Mouse (Mus musculus): ENCODE results near the gene Agbl2. TPM values are rescaled to one million over a fixed set of nuclear protein-coding genes. Genes with fewer than 3 reads are reported as not detected.

The Agbl2 gene
- 0.60 and 0.88 TPM in 2 replicates for polyA plus RNA-seq (2016; fragmentation: Nextera tagmentation; extraction: Ambion mirVana)

DNA sequence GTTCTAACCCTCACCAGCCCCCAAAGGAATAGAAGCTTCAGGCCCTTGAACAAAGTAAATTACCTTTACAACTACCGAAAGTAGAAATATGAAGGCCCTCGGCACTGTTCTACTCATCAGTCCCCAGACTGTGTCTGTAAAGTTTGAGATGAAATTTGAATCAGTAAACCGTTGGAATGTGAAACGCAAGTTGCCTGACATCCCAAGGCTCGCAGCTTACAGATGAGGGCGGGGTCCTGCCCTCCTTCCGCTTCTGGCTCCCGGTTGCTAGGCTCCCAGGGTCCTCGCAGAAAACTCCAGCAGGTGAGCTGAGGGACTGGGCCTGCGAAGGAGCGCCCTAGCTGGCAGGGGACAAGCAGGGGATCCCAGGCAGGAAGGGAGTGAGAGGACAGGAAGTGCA is at the start of gene Agbl2:
Gene Agbl2, plus strand, starts transcription at position 270 of the 400 bp plus-strand sequence.
- H3K4me1 ChIP-seq: peaks cover 19% of the 10 kb centered on the region
- H3K9me3 ChIP-seq: no peaks in the 10 kb centered on the region
- DNase-seq (ENCODE audit: low spot score): peak; percentile 69
- H3K27ac ChIP-seq (replicated peaks): peak within 1 kb of the TSS; percentile 65
- peak within 1 kb of the TSS; percentile 61 for H3K4me3 ChIP-seq
- 4% methylated on average over 11 of the region's 11 CpGs for WGBS
- H3K36me3 ChIP-seq (replicated peaks): peaks cover 41% of the 10 kb centered on the region
- H3K27me3 ChIP-seq (replicated peaks; ENCODE audit: low read depth, poor library complexity, severe bottlenecking): peaks cover 12% of the 10 kb centered on the region

DNA sequence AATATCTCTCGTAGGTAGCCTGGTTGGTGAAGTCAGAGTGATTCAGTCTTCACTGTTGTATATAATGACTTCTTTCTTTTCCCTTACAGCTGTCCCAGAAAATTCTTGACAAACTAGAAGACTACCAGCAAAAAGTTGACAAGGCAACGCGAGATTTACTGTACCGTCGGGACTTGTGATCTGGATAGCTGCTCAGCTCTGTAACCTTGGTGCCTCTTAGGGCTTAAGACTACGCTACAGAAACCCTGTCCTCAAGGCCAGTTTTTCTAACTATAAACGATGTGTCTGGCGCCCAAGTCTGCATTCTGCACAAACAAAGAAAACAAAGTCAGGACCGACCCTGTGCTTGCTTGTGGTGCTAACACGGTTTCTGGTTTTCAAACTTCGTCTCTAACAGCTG is 47.2 kb upstream of the Agbl2 start:
- Histone ChIP-seq H3K9me3 (no peaks in the 10 kb centered on the region), H3K27ac (replicated peaks) (no peak overlapping the region), H3K36me3 (replicated peaks) (peaks cover 85% of the 10 kb centered on the region), H3K27me3 (replicated peaks; ENCODE audit: low read depth, poor library complexity, severe bottlenecking) (no peaks in the 10 kb centered on the region), H3K4me1 (no peaks in the 10 kb centered on the region), H3K4me3 (no peak overlapping the region)
- 93% methylated on average over 11 of the region's 11 CpGs for WGBS
- no peak for DNase-seq (ENCODE audit: low spot score)

DNA sequence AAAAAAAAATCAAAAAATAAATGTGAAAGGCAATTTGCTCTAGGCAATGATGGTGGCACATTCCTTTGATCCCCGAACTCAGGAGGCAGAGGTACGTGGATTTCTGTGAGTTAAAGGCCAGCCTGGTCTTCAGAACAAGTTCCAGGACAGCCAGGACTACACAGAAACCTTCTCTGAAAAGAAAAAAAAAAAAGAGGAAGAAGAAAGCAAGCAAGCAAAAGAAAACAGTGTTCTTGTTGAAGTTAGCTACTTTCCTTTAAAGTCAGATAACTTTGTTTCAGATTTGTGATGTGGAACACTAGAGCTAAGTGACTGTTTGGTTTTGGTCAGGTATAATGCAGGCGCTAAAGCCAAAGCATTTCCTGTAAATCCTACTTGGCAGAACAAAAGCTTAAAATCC is 43.7 kb upstream of the Agbl2 start:
- Histone ChIP-seq H3K36me3 (replicated peaks) (peaks cover 50% of the 10 kb centered on the region), H3K9me3 (no peaks in the 10 kb centered on the region), H3K27ac (replicated peaks) (no peak overlapping the region), H3K4me1 (no peaks in the 10 kb centered on the region), H3K4me3 (no peak overlapping the region), H3K27me3 (replicated peaks; ENCODE audit: low read depth, poor library complexity, severe bottlenecking) (no peaks in the 10 kb centered on the region)
- no peak for DNase-seq (ENCODE audit: low spot score)
- WGBS: 90% methylated on average over 3 of the region's 3 CpGs

DNA sequence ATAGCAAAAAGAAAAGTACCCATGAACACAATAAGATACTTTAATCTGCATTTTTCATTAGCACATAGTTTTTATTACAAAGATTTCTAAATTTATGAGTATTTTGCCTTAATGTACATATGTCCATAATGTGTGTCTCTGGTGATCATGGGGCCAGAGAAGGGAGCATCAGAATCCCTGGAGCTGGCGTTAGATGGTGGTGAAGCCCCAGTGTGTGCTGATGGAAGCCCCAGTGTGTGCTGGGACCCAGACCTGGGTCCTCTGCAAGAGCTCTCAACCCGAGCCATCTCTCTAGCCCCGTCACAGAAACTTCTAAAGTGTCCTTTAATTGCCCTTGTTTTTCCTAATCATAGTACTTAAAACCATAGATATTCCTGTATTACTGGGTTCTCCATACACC is 43.2 kb upstream of the Agbl2 start:
- no peaks in the 10 kb centered on the region for H3K27me3 ChIP-seq (replicated peaks; ENCODE audit: low read depth, poor library complexity, severe bottlenecking)
- DNase-seq (ENCODE audit: low spot score): no peak
- H3K4me1 ChIP-seq: no peaks in the 10 kb centered on the region
- 92% methylated on average over 3 of the region's 3 CpGs for WGBS
- peaks cover 45% of the 10 kb centered on the region for H3K36me3 ChIP-seq (replicated peaks)
- no peak overlapping the region for H3K27ac ChIP-seq (replicated peaks)
- no peaks in the 10 kb centered on the region for H3K9me3 ChIP-seq
- H3K4me3 ChIP-seq: no peak overlapping the region

DNA sequence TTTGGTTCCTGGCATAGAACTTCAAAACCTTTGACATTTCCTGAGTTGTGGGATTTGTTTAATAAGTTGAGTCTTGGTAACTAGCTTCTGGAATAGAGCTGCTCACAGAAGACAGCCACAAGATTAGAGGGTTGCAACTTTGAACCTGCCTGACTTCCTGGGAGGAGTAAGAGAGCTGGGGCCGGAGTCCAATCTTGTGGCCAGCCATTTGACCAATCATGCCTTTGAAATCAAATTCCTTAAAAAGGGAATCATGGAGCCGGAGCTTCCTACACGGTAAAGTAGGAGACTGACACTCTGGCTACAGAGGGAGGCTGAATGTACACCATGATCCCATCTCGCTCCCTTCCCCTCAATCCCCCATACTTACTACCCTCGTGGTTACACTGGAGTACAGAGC is 42.6 kb upstream of the Agbl2 start:
- WGBS: 92% methylated on average over 5 of the region's 5 CpGs
- H3K36me3 ChIP-seq (replicated peaks): peaks cover 39% of the 10 kb centered on the region

DNA sequence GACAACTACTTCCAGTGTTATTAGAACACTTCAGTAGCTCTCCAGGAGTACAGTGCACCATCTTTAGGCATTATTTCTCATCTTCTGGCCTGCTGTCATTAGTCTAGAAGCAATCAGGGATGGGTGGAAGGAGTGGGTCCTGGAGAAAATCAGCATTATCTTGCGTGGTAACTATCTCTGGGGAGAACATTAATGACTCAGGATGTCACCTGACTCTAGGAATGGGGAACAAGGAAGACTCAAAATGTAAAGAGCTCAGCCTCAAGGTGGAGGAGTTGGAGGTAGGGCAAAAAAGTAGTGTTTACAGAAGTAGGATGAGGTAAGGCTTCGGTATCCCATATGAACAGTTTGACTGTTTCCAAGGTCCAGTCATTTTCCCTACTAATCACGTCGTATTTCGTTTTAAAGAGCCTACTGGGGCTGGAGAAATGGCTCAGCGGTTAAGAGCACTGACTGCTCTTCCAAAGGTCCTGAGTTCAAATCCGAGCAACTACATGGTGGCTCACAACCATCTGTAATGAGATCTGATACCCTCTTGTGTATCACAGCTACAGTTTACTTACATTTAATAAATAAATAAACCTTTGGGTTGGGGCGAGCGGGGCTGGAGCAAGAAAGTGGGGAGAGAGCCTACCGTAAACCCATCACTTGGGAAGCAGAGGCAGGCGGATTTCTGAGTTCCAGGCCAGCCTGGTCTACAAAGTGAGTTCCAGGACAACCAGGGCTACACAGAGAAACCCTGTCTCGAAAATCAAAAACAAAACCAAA is 38.1 kb upstream of the Agbl2 start:
- Histone ChIP-seq H3K27ac (replicated peaks) (peak overlapping the region; percentile 98), H3K36me3 (replicated peaks) (peaks cover 25% of the 10 kb centered on the region), H3K4me3 (peak overlapping the region; percentile 94), H3K9me3 (no peaks in the 10 kb centered on the region), H3K27me3 (replicated peaks; ENCODE audit: low read depth, poor library complexity, severe bottlenecking) (no peaks in the 10 kb centered on the region), H3K4me1 (peaks cover 12% of the 10 kb centered on the region)
- 67% methylated on average over 12 of the region's 12 CpGs for WGBS
- DNase-seq (ENCODE audit: low spot score): no peak

More for the DNA sequence above, 42.6 kb upstream of the Agbl2 start:
- H3K27me3 ChIP-seq (replicated peaks; ENCODE audit: low read depth, poor library complexity, severe bottlenecking): no peaks in the 10 kb centered on the region
- DNase-seq (ENCODE audit: low spot score): no peak
- no peaks in the 10 kb centered on the region for H3K9me3 ChIP-seq
- H3K4me3 ChIP-seq: no peak overlapping the region
- H3K4me1 ChIP-seq: no peaks in the 10 kb centered on the region
- H3K27ac ChIP-seq (replicated peaks): no peak overlapping the region

DNA sequence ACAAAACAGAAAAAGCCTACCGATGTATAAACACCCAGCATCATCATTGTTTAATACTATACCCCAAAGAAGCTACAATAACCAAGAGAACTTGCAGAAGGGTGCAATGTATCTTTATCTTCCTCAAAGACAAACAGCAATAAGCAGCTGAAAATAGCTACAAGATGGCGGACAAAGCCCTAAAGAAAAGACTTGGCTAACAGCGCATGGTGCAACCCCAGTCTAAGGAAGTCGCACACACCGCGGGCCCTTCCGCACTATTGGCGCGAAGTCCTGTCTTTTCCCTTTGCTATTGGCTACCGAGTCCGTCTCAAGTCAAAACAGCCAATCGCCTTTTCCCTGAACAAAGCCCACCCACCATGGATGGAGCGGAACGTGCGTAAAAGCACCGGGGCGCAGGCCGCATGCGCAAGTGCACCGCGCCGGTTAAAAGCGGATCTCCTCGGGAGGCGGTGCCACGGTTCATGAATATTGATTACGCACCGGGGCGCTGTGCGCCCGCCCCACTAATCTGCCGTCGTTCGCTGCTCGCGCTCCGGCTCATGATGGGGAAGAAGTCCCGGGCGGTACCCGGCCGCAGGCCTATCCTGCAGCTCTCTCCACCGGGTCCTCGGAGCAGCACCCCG is 37.4 kb upstream of the Agbl2 start, which contains the start of gene Fnbp4:
Gene Fnbp4, plus strand, starts transcription at position 318 of the 626 bp plus-strand sequence.
- Histone ChIP-seq H3K36me3 (replicated peaks) (peaks cover 32% of the 10 kb centered on the region), H3K4me3 (peak within 1 kb of the TSS; percentile 94), H3K4me1 (peaks cover 12% of the 10 kb centered on the region), H3K27ac (replicated peaks) (peak within 1 kb of the TSS; percentile 98), H3K9me3 (no peaks in the 10 kb centered on the region), H3K27me3 (replicated peaks; ENCODE audit: low read depth, poor library complexity, severe bottlenecking) (no peaks in the 10 kb centered on the region)
- under 1% methylated on average over 44 of the region's 44 CpGs for WGBS
- peak; percentile 98 for DNase-seq (ENCODE audit: low spot score)

DNA sequence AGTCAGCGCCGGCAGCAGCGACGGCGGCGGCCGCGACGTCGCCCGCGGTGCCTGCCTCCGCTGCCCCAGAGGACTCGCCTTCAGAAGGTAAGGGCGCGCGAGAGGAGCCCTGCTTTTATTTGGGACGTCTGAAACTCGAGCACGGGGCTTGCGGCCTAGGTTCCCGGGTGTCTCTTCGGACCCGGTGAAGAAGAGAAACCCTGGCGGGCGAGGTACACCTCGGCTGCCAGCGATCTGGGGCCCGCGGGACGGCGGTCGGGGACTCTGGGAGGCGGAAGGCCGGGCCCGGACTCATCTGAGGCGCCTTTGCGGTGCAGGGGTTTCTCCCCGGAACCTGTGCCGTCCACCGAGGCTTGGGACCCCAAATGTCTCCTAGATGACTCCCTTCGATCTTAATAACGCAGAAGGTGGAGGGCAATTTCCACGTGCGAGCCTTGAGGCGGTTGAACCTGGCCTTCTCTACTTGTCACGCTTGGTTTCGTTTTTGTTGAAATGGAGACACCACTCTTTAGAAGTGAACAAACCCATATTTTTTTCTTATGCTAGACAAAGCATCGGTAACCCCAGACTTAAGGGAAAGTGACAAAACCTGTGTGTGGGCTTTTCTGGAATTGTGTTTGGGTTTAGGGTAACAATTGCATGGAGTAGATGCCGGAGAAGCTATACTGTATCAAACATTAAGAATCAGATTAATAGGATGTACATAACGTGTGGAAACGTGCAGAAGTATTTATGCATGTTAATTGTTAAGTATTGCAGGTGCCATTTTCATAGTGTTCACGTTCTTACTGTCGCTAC is 36.6 kb upstream of the Agbl2 start:
- under 1% methylated on average over 54 of the region's 54 CpGs for WGBS
- no peaks in the 10 kb centered on the region for H3K27me3 ChIP-seq (replicated peaks; ENCODE audit: low read depth, poor library complexity, severe bottlenecking)
- no peak for DNase-seq (ENCODE audit: low spot score)

DNA sequence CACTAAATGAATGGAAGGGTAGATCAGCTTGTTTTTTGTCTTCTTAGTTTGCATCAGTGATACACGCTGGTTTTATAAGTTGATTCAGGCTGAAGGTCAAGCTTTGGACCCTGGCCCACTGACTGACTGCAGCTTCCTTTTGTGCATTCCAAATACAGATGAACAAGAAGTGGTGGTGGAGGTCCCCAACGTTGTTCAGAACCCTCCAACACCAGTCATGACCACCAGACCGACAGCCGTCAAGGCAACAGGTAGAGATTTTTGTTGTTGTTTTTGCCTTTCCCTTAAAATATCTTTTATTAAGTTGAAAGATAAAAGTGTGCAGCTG is 36.0 kb upstream of the Agbl2 start:
- Histone ChIP-seq H3K27ac (replicated peaks) (peak overlapping the region; percentile 98), H3K4me3 (peak overlapping the region; percentile 94), H3K36me3 (replicated peaks) (peaks cover 45% of the 10 kb centered on the region), H3K9me3 (no peaks in the 10 kb centered on the region), H3K27me3 (replicated peaks; ENCODE audit: low read depth, poor library complexity, severe bottlenecking) (no peaks in the 10 kb centered on the region), H3K4me1 (peaks cover 12% of the 10 kb centered on the region)
- no peak for DNase-seq (ENCODE audit: low spot score)
- 21% methylated on average over 4 of the region's 4 CpGs for WGBS

More for the DNA sequence above, 36.6 kb upstream of the Agbl2 start:
- Histone ChIP-seq H3K9me3 (no peaks in the 10 kb centered on the region), H3K36me3 (replicated peaks) (peaks cover 40% of the 10 kb centered on the region), H3K4me3 (peak overlapping the region; percentile 94), H3K27ac (replicated peaks) (peak overlapping the region; percentile 98), H3K4me1 (peaks cover 12% of the 10 kb centered on the region)

DNA sequence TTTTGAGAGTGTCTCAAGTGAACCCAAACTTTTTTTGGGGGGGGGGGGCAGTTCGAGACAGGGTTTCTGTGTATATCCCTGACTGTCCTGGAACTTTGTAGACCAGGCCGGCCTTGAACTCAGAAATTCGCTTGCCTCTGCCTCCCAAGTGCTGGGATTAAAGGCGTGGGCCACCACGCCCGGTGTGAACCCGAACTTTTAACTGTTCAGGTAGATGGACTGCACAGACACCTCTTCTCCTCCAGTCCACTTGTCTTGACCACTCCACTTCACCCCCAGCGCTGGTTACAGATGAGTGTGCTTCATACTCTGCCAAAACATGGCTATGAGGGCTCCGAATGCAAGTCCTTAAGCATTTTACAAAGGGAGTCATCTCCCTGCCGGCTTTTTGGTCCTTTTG is 35.4 kb upstream of the Agbl2 start:
- peaks cover 12% of the 10 kb centered on the region for H3K4me1 ChIP-seq
- no peaks in the 10 kb centered on the region for H3K27me3 ChIP-seq (replicated peaks; ENCODE audit: low read depth, poor library complexity, severe bottlenecking)
- DNase-seq (ENCODE audit: low spot score): no peak
- H3K9me3 ChIP-seq: no peaks in the 10 kb centered on the region
- WGBS: 92% methylated on average over 10 of the region's 10 CpGs
- peak overlapping the region; percentile 94 for H3K4me3 ChIP-seq
- peaks cover 50% of the 10 kb centered on the region for H3K36me3 ChIP-seq (replicated peaks)
- no peak overlapping the region for H3K27ac ChIP-seq (replicated peaks)

DNA sequence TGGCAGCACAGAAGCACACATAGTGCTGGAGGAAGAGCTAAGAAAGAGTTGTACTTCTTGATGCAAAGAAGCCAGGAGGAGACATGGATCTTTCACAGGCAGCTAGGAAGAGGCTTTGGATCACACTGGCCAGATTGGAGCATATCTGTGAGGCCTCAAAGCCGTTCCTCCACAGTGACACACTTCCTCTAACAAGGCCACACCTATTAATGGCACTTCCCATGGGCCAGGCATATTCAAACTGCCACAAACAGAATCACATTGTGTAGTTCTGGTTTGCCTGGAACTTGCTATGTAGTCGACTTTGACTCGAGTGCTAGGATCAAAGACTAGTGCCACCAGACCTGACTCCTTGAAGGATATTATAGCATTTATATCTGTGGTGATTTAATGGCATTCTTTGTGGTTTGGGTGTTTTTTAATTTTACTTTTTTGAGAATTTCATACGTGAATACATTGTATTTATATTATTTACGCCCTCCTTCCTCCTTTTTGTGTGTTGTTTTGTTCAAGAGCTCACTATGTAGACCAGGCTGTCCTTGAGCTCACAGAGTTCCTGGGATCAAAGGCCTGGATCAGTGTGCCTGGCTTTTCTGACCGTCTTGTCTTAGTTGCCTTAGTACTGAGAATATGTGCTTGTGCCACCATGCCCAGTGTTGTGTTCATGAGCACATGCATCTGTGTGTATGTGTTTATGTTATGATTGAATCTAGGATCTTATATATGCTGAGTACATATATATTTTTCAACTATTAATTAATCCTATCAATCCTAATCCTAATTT is 32.7 kb upstream of the Agbl2 start:
- no peaks in the 10 kb centered on the region for H3K9me3 ChIP-seq
- no peak overlapping the region for H3K4me3 ChIP-seq
- 87% methylated on average over 6 of the region's 6 CpGs for WGBS
- H3K36me3 ChIP-seq (replicated peaks): peaks cover 77% of the 10 kb centered on the region
- peaks cover 12% of the 10 kb centered on the region for H3K4me1 ChIP-seq
- DNase-seq (ENCODE audit: low spot score): no peak
- H3K27ac ChIP-seq (replicated peaks): no peak overlapping the region
- no peaks in the 10 kb centered on the region for H3K27me3 ChIP-seq (replicated peaks; ENCODE audit: low read depth, poor library complexity, severe bottlenecking)

DNA sequence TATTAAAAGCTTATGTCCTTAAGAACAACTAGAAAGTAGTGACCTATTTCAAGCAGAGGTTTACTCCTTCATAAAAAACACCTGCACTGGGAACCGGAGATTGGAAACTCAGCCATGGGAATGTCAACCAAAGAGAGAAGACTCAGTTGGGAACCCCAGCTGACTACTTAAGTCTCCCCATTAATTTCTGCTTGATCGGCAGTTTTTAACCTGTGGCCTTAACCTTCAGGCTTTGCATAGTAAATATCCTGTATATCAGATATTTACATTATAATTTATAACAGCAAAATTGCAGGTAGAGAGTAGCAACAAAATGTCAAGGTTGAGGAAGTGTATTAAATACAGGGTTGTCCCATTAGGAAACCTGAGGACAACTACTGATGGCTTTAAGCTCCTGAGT is 29.0 kb upstream of the Agbl2 start:
- H3K27ac ChIP-seq (replicated peaks): no peak overlapping the region
- WGBS: 93% methylated on average over 2 of the region's 2 CpGs
- H3K9me3 ChIP-seq: no peaks in the 10 kb centered on the region
- peaks cover 97% of the 10 kb centered on the region for H3K36me3 ChIP-seq (replicated peaks)
- H3K4me1 ChIP-seq: no peaks in the 10 kb centered on the region
- no peak overlapping the region for H3K4me3 ChIP-seq
- H3K27me3 ChIP-seq (replicated peaks; ENCODE audit: low read depth, poor library complexity, severe bottlenecking): no peaks in the 10 kb centered on the region
- no peak for DNase-seq (ENCODE audit: low spot score)
